Mouse (Mus musculus) kidney, postnatal 36 days (tissue): ENCODE data around the gene Gm21987.
A peak's percentile ranks its signal among the peaks of the same experiment; 100 is the strongest.

ENCODE experiments used
- DNase-seq, 2 experiments: peaks; one replicate each; pipeline ENCODE4 v3.0.0; 2021 to 2022; ENCODE audit warnings: mixed read lengths in 2 of 2

Gm21987 gene

GRCm38 (mm10) chr16:38398266-38398665, 51.4 kb downstream of the Gm21987 start:
- peak; percentile 81 to 84 for DNase-seq

GRCm38 (mm10) chr16:38399076-38399475, 52.2 kb downstream of the Gm21987 start:
- no peak for DNase-seq

GRCm38 (mm10) chr16:38399531-38400231, 52.8 kb downstream of the Gm21987 start:
- peak; percentile 57 to 67 for DNase-seq

- no peak for DNase-seq
Observed at GRCm38 (mm10) chr16:38400311-38400960, 53.6 kb downstream of the Gm21987 start.

GRCm38 (mm10) chr16:38401468-38401867, 54.6 kb downstream of the Gm21987 start:
- DNase-seq: no peak

GRCm38 (mm10) chr16:38403639-38404038, 56.8 kb downstream of the Gm21987 start:
- no peak for DNase-seq

GRCm38 (mm10) chr16:38406293-38406692, 59.5 kb downstream of the Gm21987 start:
- no peak for DNase-seq

GRCm38 (mm10) chr16:38406708-38407107, 59.9 kb downstream of the Gm21987 start:
- no peak for DNase-seq

- no peak for DNase-seq
Observed at GRCm38 (mm10) chr16:38407584-38407983, 60.7 kb downstream of the Gm21987 start.

- no peak for DNase-seq
Observed at GRCm38 (mm10) chr16:38408416-38408815, 61.6 kb downstream of the Gm21987 start.
